Mouse (Mus musculus): ENCODE data around the gene Thada.
"Not testable (repeated sequence)": the region's sequence is repeated elsewhere in the genome, so short reads cannot be mapped to it uniquely, and the experiment has no call there.

Thada gene

GRCm38 (mm10) chr17:84340574-84340973, 125.4 kb downstream of the Thada start:
- no peak for DNase-seq

GRCm38 (mm10) chr17:84335996-84336395, 130.0 kb downstream of the Thada start:
- DNase-seq: no peak

- no peak for DNase-seq
Observed at GRCm38 (mm10) chr17:84335076-84335475, 130.9 kb downstream of the Thada start.

GRCm38 (mm10) chr17:84334241-84335014, 131.6 kb downstream of the Thada start:
- DNase-seq: no peak

GRCm38 (mm10) chr17:84332940-84333339, 133.1 kb downstream of the Thada start:
- DNase-seq: no peak

GRCm38 (mm10) chr17:84330986-84331385, 135.0 kb downstream of the Thada start:
- no peak for DNase-seq

GRCm38 (mm10) chr17:84330506-84330905, 135.5 kb downstream of the Thada start:
- no peak for DNase-seq

- no peak for DNase-seq
Observed at GRCm38 (mm10) chr17:84329906-84330470, 136.0 kb downstream of the Thada start.

- DNase-seq: no peak
Observed at GRCm38 (mm10) chr17:84328526-84328925, 137.5 kb downstream of the Thada start.

GRCm38 (mm10) chr17:84327051-84327925, 138.7 kb downstream of the Thada start:
- DNase-seq: no peak

- no peak for DNase-seq
Observed at GRCm38 (mm10) chr17:84322176-84322575, 143.8 kb downstream of the Thada start.

GRCm38 (mm10) chr17:84321351-84321750, 144.7 kb downstream of the Thada start:
- DNase-seq: no peak

- DNase-seq: no peak
Observed at GRCm38 (mm10) chr17:84320576-84320975, 145.4 kb downstream of the Thada start.

- DNase-seq: no peak
Observed at GRCm38 (mm10) chr17:84314341-84314740, 151.7 kb downstream of the Thada start.

- no peak for DNase-seq
Observed at GRCm38 (mm10) chr17:84313494-84313893, 152.5 kb downstream of the Thada start.

- no peak for DNase-seq
Observed at GRCm38 (mm10) chr17:84306151-84306550, 159.9 kb downstream of the Thada start.

- no peak for DNase-seq
Observed at GRCm38 (mm10) chr17:84305074-84305473, 160.9 kb downstream of the Thada start.

- no peak for DNase-seq
Observed at GRCm38 (mm10) chr17:84304141-84304540, 161.9 kb downstream of the Thada start.

GRCm38 (mm10) chr17:84297976-84298375, 168.0 kb downstream of the Thada start:
- no peak for DNase-seq

GRCm38 (mm10) chr17:84293221-84293620, 172.8 kb downstream of the Thada start:
- DNase-seq: no peak

- not testable (repeated sequence) for DNase-seq
Observed at GRCm38 (mm10) chr17:84291228-84291627, 174.8 kb downstream of the Thada start.

- DNase-seq: no peak
Observed at GRCm38 (mm10) chr17:84287675-84288420, 178.2 kb downstream of the Thada start.

- DNase-seq: no peak
Observed at GRCm38 (mm10) chr17:84286536-84286935, 179.5 kb downstream of the Thada start.
